Mouse (Mus musculus): ENCODE data around the gene Banp. TPM values are rescaled to one million over a fixed set of nuclear protein-coding genes. Genes with fewer than 3 reads are reported as not detected.

The Banp gene
- polyA plus RNA-seq, 1 experiment from 2014 or later, result 35.6 TPM

DNA sequence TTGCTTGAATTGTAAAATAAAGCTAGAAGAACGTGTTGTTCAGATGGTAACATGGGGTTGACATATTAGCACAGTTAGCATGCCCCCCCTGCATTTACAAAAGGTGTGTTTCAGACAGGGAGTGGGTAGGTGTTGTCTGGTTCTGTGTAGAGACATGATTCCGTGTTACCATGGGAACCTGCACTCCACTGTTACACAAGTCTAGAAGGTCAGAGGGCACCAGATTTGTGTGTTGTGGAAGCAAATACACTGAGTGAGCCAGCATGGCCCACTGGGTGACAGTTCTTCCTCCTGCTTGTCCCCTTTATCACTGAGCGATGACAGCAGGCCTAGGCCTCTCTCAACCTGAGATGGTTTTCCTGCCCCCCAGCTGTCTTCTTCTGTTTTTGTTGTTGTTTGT, 46.3 kb downstream of the Banp start:
- Histone ChIP-seq H3K27me3 (replicated peaks) (no peaks in the 10 kb centered on the region), H3K4me2 (no peak overlapping the region), H3K9ac (no peak overlapping the region), H3K4me1 (no peaks in the 10 kb centered on the region), H3K27ac (no peak overlapping the region), H3K4me3 (replicated peaks) (no peak overlapping the region), H3K9me3 (no peaks in the 10 kb centered on the region), H3K36me3 (peaks cover 42% of the 10 kb centered on the region)
- ATAC-seq (ENCODE audit: insufficient read depth, low FRiP score, low read depth), result no peak
- WGBS, result 76% methylated on average over 3 of the region's 3 CpGs

DNA sequence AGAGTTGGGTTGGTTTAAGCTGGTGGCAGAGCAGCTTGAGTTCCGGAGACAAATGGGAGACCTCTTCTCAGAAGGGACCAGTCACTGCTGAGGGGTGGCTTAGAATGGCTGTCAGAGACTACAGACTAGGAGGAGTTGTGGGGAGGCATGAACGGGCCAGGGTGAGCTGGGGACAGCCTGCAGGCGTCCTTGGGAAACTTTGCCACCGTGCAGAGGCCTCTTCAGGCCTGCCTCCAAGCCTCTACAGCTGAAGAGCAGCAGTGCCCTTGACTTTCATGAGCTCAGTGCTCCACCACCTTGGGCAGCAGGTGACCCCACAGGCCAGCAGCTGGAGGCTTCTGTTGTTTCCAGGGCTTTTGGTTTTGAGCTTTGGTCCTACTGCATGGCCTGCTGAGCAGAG, 49.1 kb downstream of the Banp start:
- no peak for ATAC-seq (ENCODE audit: insufficient read depth, low FRiP score, low read depth)
- 89% methylated on average over 4 of the region's 4 CpGs for WGBS
- peaks cover 50% of the 10 kb centered on the region; the same call in 1 of the 2 replicates for H3K36me3 ChIP-seq
- H3K9ac ChIP-seq, result no peak overlapping the region
- H3K27ac ChIP-seq, result no peak overlapping the region
- H3K9me3 ChIP-seq, result no peaks in the 10 kb centered on the region
- no peaks in the 10 kb centered on the region for H3K4me1 ChIP-seq
- no peak overlapping the region for H3K4me3 ChIP-seq (replicated peaks)
- H3K27me3 ChIP-seq (replicated peaks), result no peaks in the 10 kb centered on the region
- no peak overlapping the region for H3K4me2 ChIP-seq

DNA sequence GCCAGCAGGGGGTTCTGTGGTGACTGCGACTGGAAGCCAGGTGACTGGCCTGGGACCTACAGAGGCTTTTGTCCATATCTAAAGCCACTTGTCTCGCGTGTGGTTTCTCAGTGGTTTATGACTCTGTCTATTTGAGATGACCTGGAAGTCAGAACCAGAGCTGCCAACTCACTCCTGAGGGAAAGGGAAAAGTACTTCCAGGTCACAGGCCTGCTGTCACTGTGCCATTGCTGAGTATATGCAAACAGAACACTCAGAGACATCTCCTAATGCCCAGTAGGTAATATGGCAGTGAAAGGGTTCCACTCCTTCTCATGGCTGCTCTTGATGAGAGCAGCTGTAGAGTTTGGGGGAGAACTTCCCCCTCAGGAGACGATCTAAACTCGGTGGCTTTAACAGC, 49.7 kb downstream of the Banp start:
- Histone ChIP-seq H3K36me3 (peaks cover 55% of the 10 kb centered on the region; the same call in 1 of the 2 replicates), H3K9me3 (no peaks in the 10 kb centered on the region), H3K4me2 (no peak overlapping the region), H3K9ac (no peak overlapping the region), H3K4me3 (replicated peaks) (no peak overlapping the region), H3K4me1 (no peaks in the 10 kb centered on the region), H3K27me3 (replicated peaks) (no peaks in the 10 kb centered on the region), H3K27ac (no peak overlapping the region)
- WGBS, result 87% methylated on average over 5 of the region's 5 CpGs
- ATAC-seq (ENCODE audit: insufficient read depth, low FRiP score, low read depth), result no peak

DNA sequence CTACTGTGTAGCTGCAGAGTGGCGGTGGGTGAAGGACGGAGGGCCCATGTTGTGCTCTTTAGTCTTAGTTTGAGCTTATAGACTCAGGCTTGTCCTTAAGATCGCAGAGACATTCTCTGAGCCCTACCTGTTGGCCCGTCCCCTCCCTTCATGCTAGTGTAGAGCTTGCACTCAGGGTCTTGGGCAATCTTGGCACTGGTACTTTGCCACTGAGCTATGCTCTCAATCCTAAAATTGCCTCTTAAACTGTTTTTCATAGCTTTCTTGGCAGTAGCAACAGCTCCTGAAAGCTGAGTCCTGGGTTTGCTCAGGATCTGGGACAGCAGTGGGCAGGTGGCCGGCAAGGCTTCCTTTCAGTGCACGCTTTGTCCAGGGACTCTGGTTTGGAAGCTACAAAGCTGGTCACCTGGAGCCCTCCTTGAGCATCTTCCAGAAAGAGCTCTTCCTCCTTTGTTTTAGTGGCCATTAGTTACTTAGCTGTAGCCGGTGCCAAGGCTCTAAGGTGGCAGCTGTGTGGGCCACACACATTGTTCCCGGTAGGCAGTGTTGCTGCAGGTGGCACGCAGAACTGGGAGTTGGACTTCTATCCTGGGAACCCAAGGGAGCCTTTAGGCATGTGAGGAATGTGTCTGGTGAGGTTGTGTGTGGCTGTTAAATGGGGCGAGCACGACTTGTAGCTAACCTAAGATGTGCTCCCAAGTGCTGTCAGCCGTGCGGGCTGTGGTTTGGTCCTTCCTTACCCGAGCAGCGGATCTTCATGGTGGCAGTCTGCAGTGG, 52.0 kb downstream of the Banp start:
- WGBS, result 91% methylated on average over 15 of the region's 15 CpGs
- Histone ChIP-seq H3K9me3 (no peaks in the 10 kb centered on the region), H3K4me1 (no peaks in the 10 kb centered on the region), H3K4me2 (no peak overlapping the region), H3K9ac (no peak overlapping the region), H3K27me3 (replicated peaks) (no peaks in the 10 kb centered on the region), H3K27ac (no peak overlapping the region), H3K4me3 (replicated peaks) (no peak overlapping the region), H3K36me3 (peaks cover 60% of the 10 kb centered on the region)
- no peak for ATAC-seq (ENCODE audit: insufficient read depth, low FRiP score, low read depth)

DNA sequence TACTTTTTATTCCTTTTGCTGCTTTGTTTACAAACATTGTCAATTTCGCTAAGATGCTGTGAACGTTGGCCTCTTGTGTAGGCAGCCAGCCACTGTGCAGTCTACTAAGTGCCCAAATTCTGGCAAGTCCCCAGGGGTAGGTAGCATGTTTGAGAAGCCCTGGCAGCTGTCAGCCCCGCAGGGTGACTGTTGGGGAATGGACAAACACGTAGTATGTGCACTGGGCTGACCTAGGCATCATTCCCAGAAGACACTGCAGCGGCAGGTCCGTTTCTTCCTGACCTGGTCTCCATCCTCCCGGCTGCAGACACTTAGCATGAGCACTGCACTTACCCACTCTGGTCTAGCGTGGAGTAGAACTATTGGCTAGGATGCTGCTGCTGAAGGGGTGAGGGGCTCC, 54.1 kb downstream of the Banp start:
- Histone ChIP-seq H3K27ac (no peak overlapping the region), H3K4me3 (replicated peaks) (no peak overlapping the region), H3K9ac (no peak overlapping the region), H3K4me2 (no peak overlapping the region), H3K4me1 (no peaks in the 10 kb centered on the region), H3K36me3 (peaks cover 53% of the 10 kb centered on the region), H3K9me3 (no peaks in the 10 kb centered on the region), H3K27me3 (replicated peaks) (no peaks in the 10 kb centered on the region)
- no peak for ATAC-seq (ENCODE audit: insufficient read depth, low FRiP score, low read depth)
- 74% methylated on average over 8 of the region's 8 CpGs for WGBS

DNA sequence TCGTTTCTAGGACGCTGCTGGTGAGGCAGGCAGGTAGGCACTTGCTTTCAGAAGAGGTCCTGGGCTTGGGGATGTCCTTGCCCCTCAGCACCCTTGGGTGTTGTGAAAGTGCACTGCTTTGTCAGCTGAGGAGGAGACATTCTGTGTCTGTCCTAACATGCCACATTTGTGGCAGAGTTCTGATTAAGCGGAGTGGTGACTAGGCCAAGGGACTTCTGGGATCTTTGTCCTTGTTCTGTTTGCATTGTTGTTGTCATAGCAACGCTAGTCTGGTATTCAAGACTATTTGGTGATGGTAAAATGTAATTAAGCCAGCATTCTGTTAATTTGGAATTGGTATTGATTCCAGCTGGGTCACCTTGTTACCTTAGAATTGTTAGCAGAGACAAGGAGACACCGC, 54.6 kb downstream of the Banp start:
- Histone ChIP-seq H3K27me3 (replicated peaks) (no peaks in the 10 kb centered on the region), H3K4me2 (no peak overlapping the region), H3K9ac (no peak overlapping the region), H3K9me3 (no peaks in the 10 kb centered on the region), H3K27ac (no peak overlapping the region), H3K4me1 (no peaks in the 10 kb centered on the region), H3K36me3 (peaks cover 53% of the 10 kb centered on the region), H3K4me3 (replicated peaks) (no peak overlapping the region)
- 81% methylated on average over 5 of the region's 5 CpGs for WGBS
- no peak for ATAC-seq (ENCODE audit: insufficient read depth, low FRiP score, low read depth)

DNA sequence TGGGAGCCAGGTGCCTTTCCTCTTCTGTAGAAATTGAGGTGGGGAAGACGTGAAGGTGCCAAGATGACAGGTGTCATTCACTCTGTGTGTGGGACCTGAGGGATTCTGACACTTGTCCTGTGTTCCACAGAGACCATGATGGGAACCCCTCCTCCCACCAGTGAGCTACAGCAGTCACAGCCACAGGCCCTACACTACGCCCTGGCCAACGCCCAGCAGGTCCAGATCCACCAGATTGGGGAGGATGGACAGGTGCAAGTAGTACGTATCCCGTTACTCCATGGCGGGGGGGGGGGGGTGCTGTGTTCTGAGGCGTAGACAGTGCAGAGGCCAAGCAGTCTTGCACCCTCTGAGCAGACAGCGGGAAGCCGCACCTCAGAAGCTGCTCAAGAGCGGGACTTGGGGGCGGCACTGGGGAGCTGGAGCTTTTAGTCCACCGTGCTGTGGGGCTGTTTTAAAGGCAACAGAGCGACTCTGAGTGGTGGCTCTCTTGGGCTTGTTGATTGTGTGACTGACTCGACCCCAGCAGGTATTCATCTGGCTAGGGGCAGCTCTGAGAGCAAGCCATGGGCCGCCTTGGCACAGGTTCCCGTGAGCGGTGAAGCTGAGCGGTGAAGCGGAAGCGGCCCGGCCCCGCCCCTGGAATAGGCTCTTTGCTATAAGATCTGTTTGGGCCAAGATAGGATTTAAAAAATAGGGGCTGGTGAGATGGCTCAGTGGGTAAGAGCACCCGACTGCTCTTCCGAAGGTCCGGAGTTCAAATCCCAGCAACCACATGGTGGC, 56.1 kb downstream of the Banp start:
- Histone ChIP-seq H3K9ac (no peak overlapping the region), H3K27ac (no peak overlapping the region), H3K9me3 (no peaks in the 10 kb centered on the region), H3K4me3 (replicated peaks) (no peak overlapping the region), H3K4me2 (no peak overlapping the region), H3K4me1 (no peaks in the 10 kb centered on the region), H3K36me3 (peaks cover 50% of the 10 kb centered on the region), H3K27me3 (replicated peaks) (no peaks in the 10 kb centered on the region)
- WGBS, result 88% methylated on average over 25 of the region's 25 CpGs
- ATAC-seq (ENCODE audit: insufficient read depth, low FRiP score, low read depth), result no peak

DNA sequence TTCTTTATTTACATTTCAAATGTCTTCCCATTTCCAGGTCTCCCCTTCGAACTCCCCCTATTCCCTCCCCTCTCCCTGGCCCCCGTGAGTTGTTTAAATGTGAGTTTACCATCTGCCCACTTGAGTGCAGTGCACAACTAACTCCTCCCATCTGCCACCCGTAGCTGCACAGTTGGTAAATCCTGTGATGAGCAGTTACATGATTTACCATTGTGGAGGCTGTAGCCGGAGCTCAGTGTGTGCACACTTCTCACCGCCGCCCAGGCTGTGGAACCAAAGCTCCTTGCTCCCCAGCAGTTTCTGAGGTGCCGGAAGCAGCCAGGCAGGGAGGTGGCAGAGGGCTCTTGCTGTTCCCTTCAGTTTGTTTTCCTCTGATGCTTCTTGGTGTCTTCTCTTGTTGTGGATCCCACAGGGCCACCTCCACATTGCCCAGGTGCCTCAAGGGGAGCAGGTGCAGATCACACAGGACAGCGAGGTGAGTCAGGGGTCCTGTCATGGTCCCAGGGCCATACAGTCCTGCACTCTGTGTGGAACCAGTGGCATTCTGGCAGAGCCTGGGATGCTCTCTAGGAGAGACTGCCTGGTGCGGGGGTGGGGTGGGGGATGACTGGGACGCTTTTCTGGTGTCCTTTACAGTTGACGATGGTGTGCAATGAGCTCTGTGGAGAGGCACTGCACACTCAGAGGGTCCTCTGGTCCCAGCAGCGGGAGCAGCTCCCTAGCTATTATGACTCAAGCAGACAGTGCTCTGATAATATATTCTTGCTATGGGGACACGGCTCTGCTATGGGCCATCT, 57.3 kb downstream of the Banp start:
- H3K27me3 ChIP-seq (replicated peaks), result no peaks in the 10 kb centered on the region
- no peak overlapping the region for H3K4me3 ChIP-seq (replicated peaks)
- no peaks in the 10 kb centered on the region for H3K4me1 ChIP-seq
- no peak overlapping the region for H3K27ac ChIP-seq
- no peak overlapping the region for H3K9ac ChIP-seq
- H3K36me3 ChIP-seq, result peaks cover 38% of the 10 kb centered on the region
- no peak overlapping the region for H3K4me2 ChIP-seq
- ATAC-seq (ENCODE audit: insufficient read depth, low FRiP score, low read depth), result no peak
- H3K9me3 ChIP-seq, result no peaks in the 10 kb centered on the region
- WGBS, result 80% methylated on average over 13 of the region's 13 CpGs

DNA sequence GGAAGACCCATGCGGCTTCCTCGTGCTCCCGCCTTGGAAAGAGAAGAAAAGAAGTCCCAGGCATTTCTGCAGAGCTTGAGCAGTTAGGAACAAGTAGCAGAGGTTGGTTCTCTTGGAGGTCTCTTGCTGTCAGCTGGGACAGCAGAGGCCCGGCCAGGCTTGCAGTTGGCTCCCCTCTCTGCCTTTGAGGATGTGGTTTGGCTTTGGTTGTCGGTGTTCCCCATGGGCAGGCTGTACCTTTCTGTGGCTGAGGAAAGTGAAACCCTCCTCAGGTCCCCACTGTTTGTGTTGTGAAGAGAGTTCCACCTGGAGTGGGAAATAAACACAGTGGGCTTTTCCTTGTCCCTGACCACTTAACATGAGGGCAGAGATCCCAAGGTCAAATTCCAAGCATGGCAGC, 58.8 kb downstream of the Banp start:
- Histone ChIP-seq H3K27me3 (replicated peaks) (no peaks in the 10 kb centered on the region), H3K36me3 (peaks cover 27% of the 10 kb centered on the region)
- ATAC-seq (ENCODE audit: insufficient read depth, low FRiP score, low read depth), result no peak

DNA sequence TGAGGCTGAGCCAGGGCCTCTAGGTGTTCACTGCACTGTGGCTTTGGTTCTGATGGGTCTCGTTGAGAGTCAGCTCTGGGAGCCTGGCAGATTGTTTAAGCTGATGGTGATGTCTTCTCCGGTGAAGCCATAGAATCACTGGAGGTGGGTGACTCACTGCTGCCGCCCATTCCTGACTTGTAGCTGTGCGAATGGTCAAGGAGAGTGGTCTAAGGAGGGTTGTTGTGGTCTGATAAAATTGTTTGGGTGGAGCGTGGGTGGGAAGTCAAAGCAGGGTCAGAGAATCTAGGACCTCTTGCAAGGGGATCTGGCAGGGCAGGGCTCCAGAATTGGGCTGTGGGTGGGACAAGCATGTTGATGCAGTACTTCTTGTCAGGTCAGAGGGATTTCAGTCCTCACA, 61.1 kb downstream of the Banp start:
- H3K4me2 ChIP-seq, result no peak overlapping the region
- no peaks in the 10 kb centered on the region for H3K4me1 ChIP-seq
- peaks cover 18% of the 10 kb centered on the region for H3K36me3 ChIP-seq
- H3K9me3 ChIP-seq, result no peaks in the 10 kb centered on the region
- 81% methylated on average over 5 of the region's 5 CpGs for WGBS
- no peak overlapping the region for H3K9ac ChIP-seq
- ATAC-seq (ENCODE audit: insufficient read depth, low FRiP score, low read depth), result no peak
- no peak overlapping the region for H3K4me3 ChIP-seq (replicated peaks)
- H3K27me3 ChIP-seq (replicated peaks), result no peaks in the 10 kb centered on the region
- no peak overlapping the region for H3K27ac ChIP-seq

More for the DNA sequence above, 58.8 kb downstream of the Banp start:
- WGBS, result 89% methylated on average over 5 of the region's 5 CpGs
- no peaks in the 10 kb centered on the region for H3K9me3 ChIP-seq
- H3K4me3 ChIP-seq (replicated peaks), result no peak overlapping the region
- no peak overlapping the region for H3K4me2 ChIP-seq
- H3K4me1 ChIP-seq, result no peaks in the 10 kb centered on the region
- no peak overlapping the region for H3K27ac ChIP-seq
- no peak overlapping the region for H3K9ac ChIP-seq

DNA sequence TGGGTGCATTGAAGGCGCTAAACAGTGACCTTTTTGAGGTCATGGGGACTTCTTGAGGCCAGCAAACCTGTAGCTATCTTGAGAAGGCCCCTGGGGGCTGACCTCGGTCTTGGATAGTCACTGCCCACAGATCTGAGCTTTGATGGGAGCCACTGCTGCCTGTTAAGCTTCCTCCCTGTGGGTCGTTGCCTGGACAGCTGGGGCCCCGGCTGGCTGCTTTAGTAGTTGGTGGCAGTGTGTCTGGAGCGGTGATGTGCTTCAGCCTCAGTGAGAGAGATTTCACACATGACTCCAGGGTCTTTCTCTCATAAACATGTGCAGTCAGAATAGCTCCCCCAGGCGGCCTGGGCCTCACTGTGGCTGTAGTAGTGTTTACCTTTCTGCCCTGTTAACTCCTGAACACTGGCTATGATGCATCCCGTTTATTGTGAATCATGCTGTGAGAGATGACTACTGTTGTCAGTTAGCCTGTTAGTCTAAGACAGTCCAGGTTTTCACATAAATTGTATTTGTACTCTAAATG, 61.6 kb downstream of the Banp start:
- WGBS, result 61% methylated on average over 7 of the region's 7 CpGs

More for the DNA sequence above, 61.6 kb downstream of the Banp start:
- no peak overlapping the region for H3K4me3 ChIP-seq (replicated peaks)
- no peak for ATAC-seq (ENCODE audit: insufficient read depth, low FRiP score, low read depth)
- no peak overlapping the region for H3K27ac ChIP-seq
- H3K9me3 ChIP-seq, result no peaks in the 10 kb centered on the region
- no peak overlapping the region for H3K9ac ChIP-seq
- H3K27me3 ChIP-seq (replicated peaks), result no peaks in the 10 kb centered on the region
- no peaks in the 10 kb centered on the region for H3K4me1 ChIP-seq
- H3K36me3 ChIP-seq, result peaks cover 18% of the 10 kb centered on the region
- H3K4me2 ChIP-seq, result no peak overlapping the region

Measured in stomach, embryonic 15.5 days (tissue).